Mouse (Mus musculus) heart, postnatal 0 days (tissue): Measurements from ENCODE around the gene Abcc12. TPM values are rescaled to one million over a fixed set of nuclear protein-coding genes. Genes with fewer than 3 reads are reported as not detected.

Experiments used
- ATAC-seq: fragments of 200-750 bp; cut with Nextera tagmentation; 2 replicates; pipeline ENCODE4 v1.8.0; 2017; ENCODE audit warnings: low read depth, moderate number of reproducible peaks, moderate library complexity; ENCODE audit not compliant: insufficient read depth
- DNase-seq: peaks from one replicate; pipeline ENCODE4 v3.0.0-alpha.2; 2016; ENCODE audit warnings: low spot score
- H3K27ac ChIP-seq: fragments of 300-500 bp; sonication (generic); 2 replicates; pipeline ENCODE4 v1.5.1; 2014; ENCODE audit warnings: low read depth, mild to moderate bottlenecking
- H3K27me3 ChIP-seq: fragments of 300-500 bp; sonication (generic); 2 replicates; pipeline ENCODE4 v1.6.1; 2014; ENCODE audit warnings: low read length, mixed read lengths; ENCODE audit not compliant: control insufficient read depth, insufficient read depth
- H3K36me3 ChIP-seq: fragments of 300-500 bp; sonication (generic); replicated peaks from 2 replicates; pipeline ENCODE4 v1.6.1; 2014; ENCODE audit warnings: low read length, mixed read lengths; ENCODE audit not compliant: control insufficient read depth, insufficient read depth
- H3K4me1 ChIP-seq: fragments of 300-500 bp; sonication (generic); 2 replicates; pipeline ENCODE4 v1.6.1; 2014; ENCODE audit warnings: antibody characterized with exemption; ENCODE audit not compliant: control insufficient read depth, insufficient read depth
- H3K4me2 ChIP-seq: fragments of 300-500 bp; sonication (generic); 2 replicates; pipeline ENCODE4 v1.6.1; 2014; ENCODE audit warnings: low read depth, mild to moderate bottlenecking, low read length, moderate library complexity
- H3K4me3 ChIP-seq: fragments of 300-500 bp; sonication (generic); 2 replicates; pipeline ENCODE4 v1.5.1; 2014; ENCODE audit warnings: low read depth, low read length
- H3K9ac ChIP-seq: fragments of 300-500 bp; sonication (generic); replicated peaks from 2 replicates; pipeline ENCODE4 v1.6.1; 2014; ENCODE audit warnings: low read depth, low read length, mixed read lengths
- H3K9me3 ChIP-seq: fragments of 300-500 bp; sonication (generic); replicated peaks from 2 replicates; pipeline ENCODE4 v1.6.1; 2016; ENCODE audit warnings: low read length; ENCODE audit not compliant: control insufficient read depth
- CTCF ChIP-seq: IDR thresholded peaks from 2 replicates; pipeline ENCODE4 v1.5.1; 2016; ENCODE audit warnings: antibody characterized with exemption, control low read depth, low read depth
- EP300 ChIP-seq: IDR thresholded peaks from 2 replicates; pipeline ENCODE4 v1.6.1; 2016; ENCODE audit warnings: antibody characterized with exemption, low read depth
- WGBS: fragments of 180-500 bp; shearing (Covaris S2); extraction: QIAGEN DNeasy Blood & Tissue Kit; methylation state at CpG from one replicate; pipeline ENCODE4 v1.1.7; 2014; 5-methylcytosine and 5-hydroxymethylcytosine counted together
- polyA plus RNA-seq: library from polyadenylated mRNA; unstranded; fragments of >200 nt; fragmentation: Nextera tagmentation; extraction: Ambion mirVana; gene quantifications from 2 replicates; pipeline ENCODE4 v1.2.1, GENCODE M21; 2015
- total RNA-seq: library from RNA; depleted of rRNA; stranded (reverse); fragments of >200 nt; gene quantifications from 2 replicates; pipeline ENCODE4 v1.2.3, GENCODE M21; 2014; ENCODE audit warnings: low replicate concordance

The Abcc12 gene
- total and polyA plus RNA-seq, 2 experiments from 2014 or later: not detected

GRCm38 (mm10) chr8:86527336-86528029, 53.0 kb downstream of the Abcc12 start:
- no peak for ATAC-seq
- no peaks in the 10 kb centered on the region for H3K4me1 ChIP-seq

GRCm38 (mm10) chr8:86526808-86527207, 53.7 kb downstream of the Abcc12 start:
- Histone ChIP-seq H3K4me2 (no peak overlapping the region), H3K36me3 (no peaks in the 10 kb centered on the region), H3K4me1 (no peaks in the 10 kb centered on the region), H3K4me3 (no peak overlapping the region), H3K27me3 (no peaks in the 10 kb centered on the region), H3K9ac (no peak overlapping the region), H3K9me3 (no peaks in the 10 kb centered on the region), H3K27ac (no peak overlapping the region)
- 89% methylated on average over 8 of the region's 8 CpGs for WGBS
- DNase-seq (no peak), ATAC-seq (no peak)
- TF ChIP-seq CTCF (no peak), EP300 (no peak)

More at GRCm38 (mm10) chr8:86527336-86528029, 53.0 kb downstream of the Abcc12 start:
- 76% methylated on average over 19 of the region's 19 CpGs for WGBS
- no peaks in the 10 kb centered on the region for H3K27me3 ChIP-seq
- TF ChIP-seq CTCF (no peak), EP300 (no peak)
- no peak for DNase-seq
- no peak overlapping the region for H3K4me2 ChIP-seq
- no peaks in the 10 kb centered on the region for H3K36me3 ChIP-seq
- no peak overlapping the region for H3K4me3 ChIP-seq
- H3K9ac ChIP-seq: no peak overlapping the region
- no peak overlapping the region for H3K27ac ChIP-seq
- H3K9me3 ChIP-seq: no peaks in the 10 kb centered on the region

- Histone ChIP-seq H3K4me1 (no peaks in the 10 kb centered on the region), H3K27ac (no peak overlapping the region), H3K27me3 (no peaks in the 10 kb centered on the region), H3K4me2 (no peak overlapping the region), H3K9ac (no peak overlapping the region), H3K9me3 (no peaks in the 10 kb centered on the region), H3K4me3 (no peak overlapping the region), H3K36me3 (no peaks in the 10 kb centered on the region)
- WGBS: 82% methylated on average over 1 of the region's 1 CpGs
- no peak for TF ChIP-seq EP300
- TF ChIP-seq CTCF: no peak
- DNase-seq (no peak), ATAC-seq (no peak)
These were observed 66.3 kb downstream of the Abcc12 start for GRCm38 (mm10) chr8:86514203-86514602.

GRCm38 (mm10) chr8:86512886-86513285, 67.6 kb downstream of the Abcc12 start:
- H3K4me3 ChIP-seq: no peak overlapping the region
- no peaks in the 10 kb centered on the region for H3K9me3 ChIP-seq
- no peak overlapping the region for H3K27ac ChIP-seq
- WGBS: 52% methylated on average over 5 of the region's 5 CpGs
- no peak for ATAC-seq
- H3K27me3 ChIP-seq: no peaks in the 10 kb centered on the region
- no peak for DNase-seq
- H3K9ac ChIP-seq: no peak overlapping the region
- TF ChIP-seq EP300 (no peak), CTCF (no peak)
- H3K36me3 ChIP-seq: no peaks in the 10 kb centered on the region
- H3K4me1 ChIP-seq: no peaks in the 10 kb centered on the region
- H3K4me2 ChIP-seq: no peak overlapping the region

- DNase-seq: no peak
- Histone ChIP-seq H3K27ac (no peak overlapping the region), H3K9ac (no peak overlapping the region), H3K9me3 (no peaks in the 10 kb centered on the region), H3K4me3 (no peak overlapping the region), H3K4me1 (no peaks in the 10 kb centered on the region), H3K4me2 (no peak overlapping the region), H3K27me3 (no peaks in the 10 kb centered on the region), H3K36me3 (no peaks in the 10 kb centered on the region)
- TF ChIP-seq EP300 (no peak), CTCF (no peak)
- ATAC-seq: no peak
- WGBS: 38% methylated on average over 10 of the region's 10 CpGs
These were observed 68.2 kb downstream of the Abcc12 start for GRCm38 (mm10) chr8:86512131-86512792.

- no peaks in the 10 kb centered on the region for H3K9me3 ChIP-seq
- H3K4me2 ChIP-seq: no peak overlapping the region
- TF ChIP-seq EP300: no peak
- no peak for TF ChIP-seq CTCF
- DNase-seq (no peak), ATAC-seq (no peak)
- no peak overlapping the region for H3K9ac ChIP-seq
- no peaks in the 10 kb centered on the region for H3K27me3 ChIP-seq
- H3K36me3 ChIP-seq: no peaks in the 10 kb centered on the region
- WGBS: 42% methylated on average over 7 of the region's 7 CpGs
- no peaks in the 10 kb centered on the region for H3K4me1 ChIP-seq
- no peak overlapping the region for H3K4me3 ChIP-seq
- no peak overlapping the region for H3K27ac ChIP-seq
These were observed 79.1 kb downstream of the Abcc12 start for GRCm38 (mm10) chr8:86501341-86501740.
